Mouse (Mus musculus): ENCODE data around the gene Gm6096. TPM values are rescaled to one million over a fixed set of nuclear protein-coding genes. Genes with fewer than 3 reads are reported as not detected.

The Gm6096 gene
- polyA plus RNA-seq, 1 experiment from 2014 or later = 0.53 TPM

DNA sequence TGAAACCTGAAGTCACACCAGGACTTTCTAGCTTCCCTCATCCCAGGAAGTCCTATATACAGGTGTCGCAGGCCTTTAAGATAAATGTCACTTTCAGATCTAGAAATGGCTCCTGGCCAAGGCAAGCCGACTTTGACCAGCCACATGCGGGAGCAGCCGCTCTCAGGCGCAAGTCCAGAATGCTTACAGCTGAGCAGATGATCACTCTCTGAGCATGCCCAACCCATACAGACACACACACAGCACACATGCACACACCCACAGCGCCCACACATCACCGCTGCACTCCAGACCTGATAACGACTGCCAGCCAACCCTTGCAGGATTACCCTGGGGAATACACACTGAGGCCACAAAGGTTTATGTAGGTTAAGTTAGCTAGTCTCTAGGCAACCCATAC, 24.8 kb upstream of the Gm6096 start:
- Histone ChIP-seq H3K36me3 (peaks cover 75% of the 10 kb centered on the region), H3K9me3 (peaks cover 3% of the 10 kb centered on the region; the same call in 1 of the 2 replicates), H3K9ac (no peak overlapping the region), H3K27ac (no peak overlapping the region), H3K4me1 (peaks cover 35% of the 10 kb centered on the region), H3K4me3 (no peak overlapping the region), H3K27me3 (no peaks in the 10 kb centered on the region), H3K4me2 (replicated peaks) (no peak overlapping the region)
- no peak for ATAC-seq (ENCODE audit: low FRiP score, low read depth)
- 83% methylated on average over 8 of the region's 8 CpGs for WGBS

- Histone ChIP-seq H3K27me3 (no peaks in the 10 kb centered on the region), H3K4me1 (peaks cover 35% of the 10 kb centered on the region), H3K9me3 (peaks cover 3% of the 10 kb centered on the region; the same call in 1 of the 2 replicates), H3K27ac (no peak overlapping the region), H3K36me3 (peaks cover 68% of the 10 kb centered on the region), H3K9ac (0 out of 2 replicates have a peak overlapping the region, but pooled peaks have one; percentile 13), H3K4me2 (replicated peaks) (no peak overlapping the region), H3K4me3 (no peak overlapping the region)
- no peak for ATAC-seq (ENCODE audit: low FRiP score, low read depth)
- 91% methylated on average over 12 of the region's 12 CpGs for WGBS
These were observed 24.0 kb upstream of the Gm6096 start for GRCm38 (mm10) chr7:34226846-34227245.

GRCm38 (mm10) chr7:34228641-34229040, 22.2 kb upstream of the Gm6096 start:
- peak overlapping the region; percentile 92 for H3K4me2 ChIP-seq (replicated peaks)
- H3K9ac ChIP-seq = peak overlapping the region; percentile 82
- 61% methylated on average over 8 of the region's 9 CpGs for whole genome bisulfite sequencing
- no peak overlapping the region for H3K27ac ChIP-seq
- H3K9me3 ChIP-seq = no peaks in the 10 kb centered on the region
- ATAC-seq (ENCODE audit: low FRiP score, low read depth) = no peak
- H3K27me3 ChIP-seq = no peaks in the 10 kb centered on the region
- H3K4me1 ChIP-seq = peaks cover 42% of the 10 kb centered on the region
- H3K4me3 ChIP-seq = peak overlapping the region; percentile 79
- H3K36me3 ChIP-seq = peaks cover 50% of the 10 kb centered on the region

GRCm38 (mm10) chr7:34229153-34229552, 21.7 kb upstream of the Gm6096 start:
- peak overlapping the region; percentile 92 for H3K4me2 ChIP-seq (replicated peaks)
- H3K27me3 ChIP-seq = no peaks in the 10 kb centered on the region
- H3K27ac ChIP-seq = peak overlapping the region; percentile 84; the same call in 1 of the 2 replicates
- 20% methylated on average over 5 of the region's 5 CpGs for WGBS
- H3K36me3 ChIP-seq = peaks cover 45% of the 10 kb centered on the region
- H3K9ac ChIP-seq = peak overlapping the region; percentile 82
- ATAC-seq (ENCODE audit: low FRiP score, low read depth) = no peak
- H3K9me3 ChIP-seq = no peaks in the 10 kb centered on the region
- H3K4me3 ChIP-seq = peak overlapping the region; percentile 79
- peaks cover 42% of the 10 kb centered on the region for H3K4me1 ChIP-seq

DNA sequence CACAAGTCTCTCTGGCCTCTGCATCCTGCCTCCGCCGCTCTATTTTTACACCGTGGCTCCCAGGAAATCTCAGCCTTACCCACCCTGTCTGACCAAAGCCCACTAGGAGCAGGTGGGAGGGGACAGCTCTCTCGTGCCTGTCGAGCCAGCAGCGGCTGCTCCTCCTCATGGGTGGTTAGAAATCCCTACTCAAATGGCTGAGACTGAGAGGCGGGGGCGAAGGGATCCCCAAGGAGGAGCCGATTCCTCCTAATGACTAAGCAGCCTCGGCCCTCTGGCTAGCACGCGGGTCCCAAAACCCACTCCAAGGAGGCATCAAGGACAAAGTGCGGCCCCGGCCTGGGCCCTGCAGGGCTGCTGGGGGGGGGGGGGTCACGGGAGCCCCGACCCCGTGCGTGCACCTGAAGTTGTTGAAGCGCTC, 21.1 kb upstream of the Gm6096 start:
- Histone ChIP-seq H3K4me1 (peaks cover 42% of the 10 kb centered on the region), H3K27me3 (no peaks in the 10 kb centered on the region), H3K4me3 (peak overlapping the region; percentile 79), H3K9me3 (no peaks in the 10 kb centered on the region), H3K27ac (peak overlapping the region; percentile 84), H3K36me3 (peaks cover 40% of the 10 kb centered on the region), H3K9ac (peak overlapping the region; percentile 82), H3K4me2 (replicated peaks) (peak overlapping the region; percentile 92)
- ATAC-seq (ENCODE audit: low FRiP score, low read depth) = peak; percentile 12; the same call in 1 of the 2 replicates
- WGBS = 0% methylated on average over 19 of the region's 19 CpGs

DNA sequence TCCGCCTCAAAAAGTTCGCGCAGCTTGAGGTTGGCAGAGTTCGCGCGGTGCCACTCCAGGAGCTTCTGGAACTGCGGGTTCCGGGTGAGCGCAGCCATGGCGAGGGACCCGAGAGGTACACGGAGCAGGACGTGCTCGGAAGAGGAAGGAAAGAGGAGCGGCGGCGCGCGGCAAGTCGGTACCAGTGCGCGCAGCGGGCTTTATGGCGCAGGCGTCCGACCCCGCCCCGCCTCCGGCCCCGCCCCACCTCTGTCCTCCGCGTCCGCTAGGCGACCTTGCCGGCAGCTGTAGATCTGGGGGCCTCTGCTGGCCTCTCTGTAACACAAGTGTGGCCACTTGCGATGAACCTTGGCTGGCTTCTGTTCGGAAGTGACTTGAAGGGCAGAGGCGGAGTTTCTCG, 20.7 kb upstream of the Gm6096 start, which contains the start of gene Gpi1:
Gpi1 (minus strand) TSS at position 221 of the 400 bp plus-strand sequence.
- Histone ChIP-seq H3K4me3 (peak within 1 kb of the TSS; percentile 79), H3K27me3 (no peaks in the 10 kb centered on the region), H3K36me3 (peaks cover 36% of the 10 kb centered on the region), H3K9ac (peak within 1 kb of the TSS; percentile 82), H3K9me3 (no peaks in the 10 kb centered on the region), H3K4me1 (peaks cover 42% of the 10 kb centered on the region), H3K4me2 (replicated peaks) (peak within 1 kb of the TSS; percentile 92), H3K27ac (peak within 1 kb of the TSS; percentile 84)
- under 1% methylated on average over 39 of the region's 39 CpGs for WGBS
- peak; percentile 74 for ATAC-seq (ENCODE audit: low FRiP score, low read depth)

- Histone ChIP-seq H3K36me3 (peaks cover 25% of the 10 kb centered on the region), H3K9me3 (no peaks in the 10 kb centered on the region), H3K9ac (peak overlapping the region; percentile 63), H3K4me2 (replicated peaks) (peak overlapping the region; percentile 69), H3K4me1 (peaks cover 24% of the 10 kb centered on the region), H3K27ac (peak overlapping the region; percentile 92), H3K4me3 (peak overlapping the region; percentile 49), H3K27me3 (no peaks in the 10 kb centered on the region)
- WGBS = 42% methylated on average over 7 of the region's 7 CpGs
- no peak for ATAC-seq (ENCODE audit: low FRiP score, low read depth)
These were observed 17.8 kb upstream of the Gm6096 start for GRCm38 (mm10) chr7:34232785-34233725.

DNA sequence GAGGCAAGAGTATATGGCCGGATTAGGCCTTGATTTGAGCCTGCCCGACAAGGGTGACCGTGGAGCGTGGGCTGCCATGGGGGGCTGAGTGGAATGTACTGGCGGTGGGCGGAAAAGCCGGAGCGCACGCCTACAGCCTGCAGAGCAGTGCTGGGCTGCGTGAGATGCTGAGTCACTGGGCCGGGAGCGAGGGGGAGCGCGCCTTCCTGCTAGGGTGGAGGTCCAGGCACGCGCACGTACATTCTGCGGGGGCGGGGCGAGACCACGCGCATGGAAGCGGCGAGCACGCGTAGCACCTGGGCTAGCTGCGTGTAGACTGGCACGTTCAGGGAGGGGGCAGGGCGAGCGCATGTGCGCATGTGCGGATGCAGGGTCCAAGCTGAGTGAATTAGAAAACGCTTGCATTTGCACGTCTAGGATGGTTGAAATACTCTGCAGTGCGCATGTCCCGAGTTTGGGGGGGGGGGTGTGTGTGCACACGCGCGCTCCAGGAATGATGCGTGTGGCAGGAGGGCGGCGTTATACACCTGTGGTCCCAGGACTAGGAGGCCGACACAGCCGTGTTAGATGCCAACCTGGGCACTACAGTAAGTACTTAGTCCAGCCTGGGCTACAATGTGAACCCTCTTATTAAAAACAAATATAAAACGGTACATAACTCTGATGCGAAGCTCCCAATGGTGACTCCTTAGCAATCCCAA, 16.8 kb upstream of the Gm6096 start:
- Histone ChIP-seq H3K9me3 (no peaks in the 10 kb centered on the region), H3K27me3 (no peaks in the 10 kb centered on the region), H3K36me3 (peaks cover 29% of the 10 kb centered on the region), H3K4me3 (peak overlapping the region; percentile 49), H3K9ac (peak overlapping the region; percentile 63), H3K4me2 (replicated peaks) (peak overlapping the region; percentile 69), H3K4me1 (peaks cover 14% of the 10 kb centered on the region), H3K27ac (peak overlapping the region; percentile 92)
- peak; percentile 96 for ATAC-seq (ENCODE audit: low FRiP score, low read depth)
- under 1% methylated on average over 46 of the region's 46 CpGs for WGBS

DNA sequence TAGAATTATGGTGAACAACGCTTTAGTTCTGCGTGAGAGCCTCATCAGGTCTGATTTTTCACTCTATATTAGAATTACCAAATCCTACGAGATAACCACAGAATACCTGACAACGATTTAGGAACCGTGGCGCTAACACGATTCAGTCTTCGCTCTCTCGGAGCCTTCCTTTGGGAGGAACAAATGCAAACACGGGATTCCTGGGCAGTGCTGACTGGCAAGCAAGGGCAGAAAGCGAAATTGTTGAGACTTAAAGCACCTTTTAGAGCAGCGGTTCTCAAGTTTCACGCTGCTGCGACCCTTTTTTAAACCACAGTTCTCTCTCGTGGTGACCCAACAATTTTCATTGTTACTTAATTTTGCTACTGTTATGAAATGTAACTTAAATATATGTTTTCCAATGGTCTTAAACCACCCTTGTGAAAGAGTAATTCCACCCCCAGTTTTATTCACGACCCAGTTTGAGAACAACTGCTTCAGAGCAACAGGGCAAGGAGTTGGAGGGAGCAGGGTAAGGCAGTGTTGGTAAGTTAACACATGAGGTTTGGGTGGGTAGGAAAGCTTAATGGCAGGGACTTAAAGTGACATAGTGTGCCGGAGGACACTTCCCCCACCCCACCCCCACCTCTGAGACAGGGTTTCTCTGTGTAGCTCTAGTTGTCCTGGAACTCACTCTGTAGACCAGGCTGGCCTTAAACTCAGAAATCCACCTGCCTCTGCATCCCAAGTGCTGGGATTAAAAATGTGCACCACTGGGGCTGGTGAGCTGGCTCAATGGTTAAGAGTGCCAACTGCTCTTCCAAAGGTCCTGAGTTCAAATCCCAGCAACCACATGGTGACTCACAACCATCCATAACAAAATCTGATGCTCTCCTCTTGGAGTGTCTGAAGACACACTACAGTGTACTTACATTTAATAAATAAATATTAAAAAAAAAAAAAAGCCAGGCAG, 16.0 kb upstream of the Gm6096 start:
- WGBS = 2% methylated on average over 17 of the region's 17 CpGs
- H3K9me3 ChIP-seq = no peaks in the 10 kb centered on the region
- peaks cover 37% of the 10 kb centered on the region for H3K36me3 ChIP-seq
- peak overlapping the region; percentile 92 for H3K27ac ChIP-seq
- peak overlapping the region; percentile 49 for H3K4me3 ChIP-seq
- H3K4me1 ChIP-seq = peaks cover 10% of the 10 kb centered on the region; the same call in 1 of the 2 replicates
- H3K9ac ChIP-seq = peak overlapping the region; percentile 59
- no peaks in the 10 kb centered on the region for H3K27me3 ChIP-seq
- ATAC-seq (ENCODE audit: low FRiP score, low read depth) = no peak
- peak overlapping the region; percentile 69 for H3K4me2 ChIP-seq (replicated peaks)

DNA sequence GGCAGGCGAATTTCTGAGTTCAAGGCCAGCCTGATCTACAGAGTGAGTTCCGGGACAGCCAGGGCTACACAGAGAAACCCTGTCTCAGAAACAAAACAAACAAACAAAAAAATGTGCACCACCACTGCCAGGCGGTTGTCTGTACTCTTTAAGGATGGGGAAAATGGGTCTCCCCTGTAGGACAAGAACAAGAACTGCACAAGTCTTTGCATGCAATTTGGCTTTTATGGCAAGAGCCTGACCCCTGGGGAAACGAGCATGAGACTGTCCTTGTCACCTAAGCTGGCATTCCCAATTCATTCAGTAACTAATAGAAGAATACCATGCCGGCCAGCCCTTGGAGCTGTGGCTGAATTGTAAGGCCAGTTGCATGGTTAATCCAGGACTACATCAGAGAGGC, 15.2 kb upstream of the Gm6096 start:
- peaks cover 8% of the 10 kb centered on the region; the same call in 1 of the 2 replicates for H3K4me1 ChIP-seq
- ATAC-seq (ENCODE audit: low FRiP score, low read depth) = no peak
- peaks cover 42% of the 10 kb centered on the region for H3K36me3 ChIP-seq
- H3K4me2 ChIP-seq (replicated peaks) = no peak overlapping the region
- WGBS = 80% methylated on average over 5 of the region's 5 CpGs
- no peak overlapping the region for H3K4me3 ChIP-seq
- H3K27ac ChIP-seq = no peak overlapping the region
- H3K27me3 ChIP-seq = no peaks in the 10 kb centered on the region
- no peaks in the 10 kb centered on the region for H3K9me3 ChIP-seq
- H3K9ac ChIP-seq = no peak overlapping the region

DNA sequence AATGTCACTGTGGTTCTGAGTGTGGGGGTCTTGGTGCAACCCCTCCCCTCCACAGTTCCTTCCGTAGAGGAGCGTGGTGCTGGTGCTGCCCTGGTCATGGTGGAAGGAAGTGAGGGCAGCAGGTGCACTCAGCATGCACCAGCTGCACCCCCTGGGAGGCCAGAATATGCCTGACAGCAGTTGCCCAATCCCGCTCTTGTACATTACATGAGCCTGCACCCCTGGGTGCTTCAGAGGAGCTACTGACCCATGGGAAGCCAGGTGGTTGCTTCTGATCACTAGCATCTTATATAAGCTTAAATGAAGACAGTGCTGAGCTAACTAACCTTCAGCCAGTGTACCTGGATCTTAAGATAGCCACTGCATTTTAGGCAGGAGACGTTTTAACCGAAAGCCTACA, 12.8 kb upstream of the Gm6096 start:
- Histone ChIP-seq H3K4me3 (no peak overlapping the region), H3K9ac (no peak overlapping the region), H3K4me1 (peaks cover 5% of the 10 kb centered on the region; the same call in 1 of the 2 replicates), H3K36me3 (peaks cover 62% of the 10 kb centered on the region), H3K9me3 (no peaks in the 10 kb centered on the region), H3K27me3 (no peaks in the 10 kb centered on the region), H3K27ac (no peak overlapping the region), H3K4me2 (replicated peaks) (no peak overlapping the region)
- ATAC-seq (ENCODE audit: low FRiP score, low read depth) = no peak
- 90% methylated on average over 5 of the region's 5 CpGs for WGBS
